In genomic region chr2:92372767-92373436, GRCm38 (mm10) we compare ENCODE assay signal across 9 mouse cellular contexts. TPM values are rescaled to one million over a fixed set of nuclear protein-coding genes. Genes with fewer than 3 reads are reported as not detected.
DNase-seq lines count a peak whose midpoint lies in the region; ATAC-seq and TF ChIP-seq lines count a peak whose summit lies in the region.
"Had no signal": no experiment of that assay in that cellular context is flagged by ENCODE, and none has a peak within 500 bp of the region (broad histone marks: within the 10 kb centered on the region; RNA-seq: fewer than 3 reads in every experiment).

No protein-coding gene starts in this region.

- TF ChIP-seq CTCF in gastrocnemius, adult 2 months (IDR thresholded peaks at IDR 0.05): no peak

- DNase-seq in gastrocnemius, adult 2 months: peak; percentile 63
- DNase-seq in gastrocnemius, adult 18-20 months (ENCODE audit: low spot score): no peak
- no peak for DNase-seq in ES-E14 (ENCODE audit: low read depth, low spot score)
- DNase-seq in embryonic facial prominence, embryonic 14.5 days (ENCODE audit: low spot score): peak; percentile 55
- peak; percentile 79 to 84 for DNase-seq in lung, adult 18-20 months
- no peak for DNase-seq in frontal cortex, adult 2 months (ENCODE audit: extremely low spot score in 1 of 2, low spot score in 1 of 2)
- no peak for DNase-seq in retina, postnatal 1 day

- H3K27me3 ChIP-seq in embryonic facial prominence, embryonic 14.5 days (replicated peaks; ENCODE audit: control insufficient read depth, insufficient read depth, low read length): peaks cover 17% of the 10 kb centered on the region

- 46% methylated on average over 9 of the region's 9 CpGs for WGBS in embryonic facial prominence, embryonic 14.5 days

- no peak for ATAC-seq in embryonic facial prominence, embryonic 14.5 days (ENCODE audit: low read depth)
- no peak for ATAC-seq in granulocyte monocyte progenitor cell, adult 5-6 weeks (replicated peaks; ENCODE audit: poor library complexity, severe bottlenecking)

- intact Hi-C loops in gastrocnemius, adult 2 months (cut with DNase I): no loop called here

- H3K9me3 ChIP-seq in ES-E14 (ENCODE audit: control insufficient read depth, insufficient read depth, low read depth, low read length): no peaks in the 10 kb centered on the region
- no peaks in the 10 kb centered on the region for H3K9me3 ChIP-seq in embryonic facial prominence, embryonic 14.5 days (ENCODE audit: control insufficient read depth, low read length)

- H3K36me3 ChIP-seq in ES-E14 (ENCODE audit: control insufficient read depth, insufficient read depth, low read length, poor library complexity, severe bottlenecking): peaks cover under 1% of the 10 kb centered on the region; the same call in 1 of the 2 replicates
- H3K36me3 ChIP-seq in embryonic facial prominence, embryonic 14.5 days (ENCODE audit: control insufficient read depth, insufficient read depth, low read length): no peaks in the 10 kb centered on the region; the same call in 1 of the 2 replicates

- no peak overlapping the region for H3K4me3 ChIP-seq in gastrocnemius, adult 2 months
- 0 out of 4 replicates have a peak overlapping the region, but pooled peaks of 1 of the 2 experiments have one; percentile 4 for H3K4me3 ChIP-seq in ES-E14 (ENCODE audit: insufficient read depth in 1 of 2, low read depth in 1 of 2, low read length in 2 of 2, poor library complexity in 1 of 2, severe bottlenecking in 1 of 2)
- no peak overlapping the region for H3K4me3 ChIP-seq in embryonic facial prominence, embryonic 14.5 days (ENCODE audit: low read depth, low read length)
- H3K4me3 ChIP-seq: myocyte had no signal

- in situ Hi-C loops in ES-E14 (cut with MboI; ENCODE audit: low sequenced_read_pairs in 2 of 2, unreplicated experiment in 2 of 2): no loop called here

- H3K9ac ChIP-seq in ES-E14 (ENCODE audit: insufficient read depth, low read depth, low read length, poor library complexity, severe bottlenecking): no peak overlapping the region
- H3K9ac ChIP-seq in embryonic facial prominence, embryonic 14.5 days (ENCODE audit: low read depth, low read length): no peak overlapping the region

- H3K4me2 ChIP-seq in embryonic facial prominence, embryonic 14.5 days (ENCODE audit: low read depth, low read length): no peak overlapping the region

- H3K4me1 ChIP-seq in ES-E14 (ENCODE audit: control insufficient read depth in 2 of 2, insufficient read depth in 2 of 2, low read length in 2 of 2, poor library complexity in 1 of 2): peaks cover 2 to 29% of the 10 kb centered on the region in 2 experiments; a peak in 3 of 4 replicates
- peaks cover 30% of the 10 kb centered on the region for H3K4me1 ChIP-seq in embryonic facial prominence, embryonic 14.5 days (ENCODE audit: control insufficient read depth, insufficient read depth, low read length)

- H3K27ac ChIP-seq in gastrocnemius, adult 2 months: peak overlapping the region; percentile 94
- no peak overlapping the region; the same call in 1 of the 2 replicates for H3K27ac ChIP-seq in ES-E14 (ENCODE audit: insufficient read depth, low read depth, low read length, poor library complexity, severe bottlenecking)
- peak overlapping the region; percentile 84 for H3K27ac ChIP-seq in embryonic facial prominence, embryonic 14.5 days (replicated peaks; ENCODE audit: low read depth, low read length)

TF ChIP-seq in ES-E14, 5 proteins besides CTCF, POLR2A, EP300 and RAD21:
- TF ChIP-seq ZNF384 (IDR thresholded peaks at IDR 0.05; ENCODE audit: low read depth, low read length) (0 out of 2 replicates have a peak, but pooled peaks have one; percentile 29), ZC3H11A (IDR thresholded peaks at IDR 0.05; ENCODE audit: borderline replicate concordance, low read depth, low read length) (no peak)

RNA-seq across cellular contexts. Expression of gene Pex16, which starts 1.6 kb away (rescaled TPM):
- 10 to 100 TPM; 15.9 to 19.5 TPM for total RNA-seq in gastrocnemius, adult 2 months (2021)
- total RNA-seq in gastrocnemius, adult 18-20 months (2021): 10 to 100 TPM; 18.6 to 20.0 TPM
- total RNA-seq in ES-E14 (2012; rRNA removed): 21.1 and 30.0 TPM in 2 replicates
- 19.6 and 22.7 TPM in 2 replicates for polyA plus RNA-seq in embryonic facial prominence, embryonic 14.5 days (2014; fragmentation: Nextera tagmentation; extraction: Ambion mirVana)
- polyA plus RNA-seq in frontal cortex, adult 2 months (2012; rRNA removed): 42.4 and 46.2 TPM in 2 replicates
- 13.2 and 21.1 TPM in 2 replicates for total RNA-seq in granulocyte monocyte progenitor cell, adult 5-6 weeks (2014; fragmentation: Nextera tagmentation)
- 15.3 and 17.0 TPM in 2 replicates for total RNA-seq in granulocyte monocyte progenitor cell, adult 5-6 weeks (2017)

RNA-seq across cellular contexts. Expression of gene Large2, which starts 1.8 kb away (rescaled TPM):
- total RNA-seq in gastrocnemius, adult 2 months (2021): under 1 TPM in 1 of 2 experiments, not detected in 1; 0.64 TPM
- total RNA-seq in gastrocnemius, adult 18-20 months (2021): under 1 TPM in 1 of 2 experiments, not detected in 1; 0.57 TPM
- total RNA-seq in ES-E14 (2012; rRNA removed): 10.3 and 17.5 TPM in 2 replicates
- 10.7 and 11.1 TPM in 2 replicates for polyA plus RNA-seq in embryonic facial prominence, embryonic 14.5 days (2014; fragmentation: Nextera tagmentation; extraction: Ambion mirVana)
- 0.50 and 0.66 TPM in 2 replicates for polyA plus RNA-seq in frontal cortex, adult 2 months (2012; rRNA removed)
- 0.75 and 2.5 TPM in 2 replicates for total RNA-seq in granulocyte monocyte progenitor cell, adult 5-6 weeks (2014; fragmentation: Nextera tagmentation)
- 0.13 TPM in 1 of 2 replicates, not detected in the other for total RNA-seq in granulocyte monocyte progenitor cell, adult 5-6 weeks (2017)

RNA-seq across cellular contexts. Expression of gene 1700029I15Rik, which starts 9.4 kb away (rescaled TPM):
- total RNA-seq in gastrocnemius, adult 2 months (2021): 1 to 10 TPM in 1 of 2 experiments, under 1 TPM in 1; 0.69 to 1.1 TPM
- total RNA-seq in gastrocnemius, adult 18-20 months (2021): under 1 TPM; 0.66 to 0.73 TPM
- 1.3 and 1.6 TPM in 2 replicates for total RNA-seq in ES-E14 (2012; rRNA removed)
- 2.7 and 3.0 TPM in 2 replicates for polyA plus RNA-seq in embryonic facial prominence, embryonic 14.5 days (2014; fragmentation: Nextera tagmentation; extraction: Ambion mirVana)
- polyA plus RNA-seq in frontal cortex, adult 2 months (2012; rRNA removed): 6.9 and 7.5 TPM in 2 replicates
- total RNA-seq in granulocyte monocyte progenitor cell, adult 5-6 weeks (2014; fragmentation: Nextera tagmentation): 0.24 and 5.1 TPM in 2 replicates
- 0.82 and 3.6 TPM in 2 replicates for total RNA-seq in granulocyte monocyte progenitor cell, adult 5-6 weeks (2017)

RNA-seq across cellular contexts. Expression of gene Mapk8ip1, which starts 28.2 kb away (rescaled TPM):
- total RNA-seq in gastrocnemius, adult 2 months (2021): 1 to 10 TPM; 3.0 to 3.9 TPM
- total RNA-seq in gastrocnemius, adult 18-20 months (2021): 1 to 10 TPM; 2.8 to 2.9 TPM
- total RNA-seq in ES-E14 (2012; rRNA removed): 10.1 and 11.6 TPM in 2 replicates
- 17.6 and 18.1 TPM in 2 replicates for polyA plus RNA-seq in embryonic facial prominence, embryonic 14.5 days (2014; fragmentation: Nextera tagmentation; extraction: Ambion mirVana)
- 288 and 299 TPM in 2 replicates for polyA plus RNA-seq in frontal cortex, adult 2 months (2012; rRNA removed)
- not detected in 2 replicates for total RNA-seq in granulocyte monocyte progenitor cell, adult 5-6 weeks (2014; fragmentation: Nextera tagmentation)
- not detected in 2 replicates for total RNA-seq in granulocyte monocyte progenitor cell, adult 5-6 weeks (2017)

Comparison
In these comparisons a context has a peak if more than half of its experiments do, and no peak if none do; other contexts are left out.
1. DNase-seq: peak in gastrocnemius, adult 2 months (single experiment), embryonic facial prominence, embryonic 14.5 days (single experiment) and lung, adult 18-20 months (2 of 2); none in gastrocnemius, adult 18-20 months (single experiment), ES-E14 (single experiment), frontal cortex, adult 2 months (0 of 2) and retina, postnatal 1 day (single experiment).